Mouse (Mus musculus) left cerebral cortex, adult 9 months (tissue): ENCODE results near the gene Cfh.
A peak's percentile ranks its signal among the peaks of the same experiment; 100 is the strongest.
"Not testable (repeated sequence)": the region's sequence is repeated elsewhere in the genome, so short reads cannot be mapped to it uniquely, and the experiment has no call there.

Experiments used
- DNase-seq, 2 experiments: peaks; one replicate each; pipeline ENCODE4 v3.0.0; 2022; ENCODE audit warnings: low spot score in 2 of 2

The Cfh gene

GRCm38 (mm10) chr1:140183664-140184063, at the start of gene Cfh:
TSS of gene Cfh (minus strand) at chr1:140183764.
- DNase-seq = not testable (repeated sequence)

GRCm38 (mm10) chr1:140226673-140227072, 43.1 kb upstream of the Cfh start:
- DNase-seq = no peak

- no peak for DNase-seq
Observed at GRCm38 (mm10) chr1:140225221-140225620, 41.7 kb upstream of the Cfh start.

GRCm38 (mm10) chr1:140205329-140205728, 21.8 kb upstream of the Cfh start:
- DNase-seq = no peak

GRCm38 (mm10) chr1:140188500-140188899, 4.9 kb upstream of the Cfh start:
- DNase-seq = not testable (repeated sequence)

- peak in 1 of 2 experiments; percentile 20 for DNase-seq
Observed at GRCm38 (mm10) chr1:140183208-140183607, 356 bp downstream of the Cfh start.

- no peak for DNase-seq
Observed at GRCm38 (mm10) chr1:140180125-140180524, 3.4 kb downstream of the Cfh start.

GRCm38 (mm10) chr1:140175442-140175841, 8.1 kb downstream of the Cfh start:
- no peak for DNase-seq

GRCm38 (mm10) chr1:140171581-140172154, 11.9 kb downstream of the Cfh start:
- peak in 1 of 2 experiments; percentile 13 for DNase-seq

- DNase-seq = no peak
Observed at GRCm38 (mm10) chr1:140158970-140159369, 24.6 kb downstream of the Cfh start.

GRCm38 (mm10) chr1:140069471-140069870, 114.1 kb downstream of the Cfh start:
- no peak for DNase-seq
